Mouse (Mus musculus) erythroblast, embryonic 14.5 days (primary cell): ENCODE results near the gene St3gal5.

Source experiments
- GATA1 ChIP-seq: IDR thresholded peaks from 2 replicates; pipeline ENCODE4 v1.6.1; 2012; ENCODE audit warnings: low read length, inconsistent platforms, mixed read lengths
- TAL1 ChIP-seq: IDR thresholded peaks from 3 replicates; pipeline ENCODE4 v1.6.1; 2012; ENCODE audit warnings: low read length, inconsistent platforms, mixed read lengths

DNA sequence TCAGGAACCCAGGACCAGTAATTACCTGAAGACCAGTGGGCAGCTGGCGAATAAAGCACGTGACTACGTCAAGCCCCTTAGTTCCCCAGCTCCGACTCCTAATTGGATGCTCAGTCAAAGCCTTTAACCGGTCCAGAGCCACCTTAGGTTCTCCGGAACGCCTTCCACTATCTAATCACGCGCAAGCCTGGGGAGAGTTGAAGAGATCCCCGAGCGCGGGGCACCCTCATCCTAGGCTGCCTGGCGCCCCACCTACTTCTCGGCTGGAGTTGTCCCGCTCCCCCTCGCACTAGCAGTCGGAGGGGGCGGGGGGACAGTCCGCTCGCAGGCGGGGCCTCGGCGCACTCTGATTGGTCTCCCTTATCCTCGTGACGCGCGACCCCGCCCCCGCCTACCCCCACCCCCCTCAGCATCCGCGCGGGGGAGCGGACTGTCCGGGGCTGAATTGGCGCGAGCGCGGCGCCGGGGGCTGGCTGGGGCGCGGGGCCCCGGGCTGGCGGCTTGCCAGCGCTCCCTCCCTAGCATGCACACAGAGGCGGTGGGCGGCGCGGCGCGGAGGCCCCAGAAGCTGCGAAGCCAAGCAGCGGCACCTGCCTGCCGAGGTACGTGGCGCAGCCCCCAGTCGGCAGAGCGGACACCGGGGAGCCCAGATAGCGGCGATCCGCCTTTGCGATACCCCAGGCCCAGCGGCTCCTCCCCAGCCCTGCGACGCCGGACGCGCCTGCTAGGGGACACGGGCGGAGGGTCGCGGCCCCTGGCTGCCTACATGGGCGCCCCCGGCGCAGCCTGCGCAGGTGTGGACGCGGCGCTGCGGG lies at the start of gene St3gal5:
- TF ChIP-seq GATA1, result peak; percentile 64
- no peak for TF ChIP-seq TAL1
